13 mouse cellular contexts compared by ENCODE assay signal in the genomic region with DNA sequence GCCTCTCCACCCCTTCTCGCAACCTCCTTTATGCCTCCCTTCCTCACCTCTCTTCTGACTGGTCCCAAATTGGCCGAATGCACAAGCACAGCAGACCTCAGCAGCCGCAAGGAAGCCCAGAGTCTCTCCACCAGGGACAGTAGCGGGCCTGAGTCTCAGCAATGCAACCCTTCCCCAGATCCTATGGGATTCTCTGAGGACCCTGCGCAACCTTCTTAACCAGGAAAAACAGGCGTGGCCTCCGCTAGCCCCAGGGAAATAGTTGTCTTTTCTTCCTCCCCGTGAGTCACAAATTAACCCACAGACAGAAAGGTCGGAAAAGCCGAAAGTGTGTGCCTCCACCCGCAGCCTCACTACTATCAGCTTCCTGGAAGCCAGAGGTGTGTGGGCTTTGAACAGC. TPM values are rescaled to one million over a fixed set of nuclear protein-coding genes. Genes with fewer than 3 reads are reported as not detected.
DNase-seq lines count a peak whose midpoint lies in the region; ATAC-seq and TF ChIP-seq lines count a peak whose summit lies in the region.
"Had no signal": no experiment of that assay in that cellular context is flagged by ENCODE, and none has a peak within 500 bp of the region (broad histone marks: within the 10 kb centered on the region; RNA-seq: fewer than 3 reads in every experiment).

No protein-coding gene starts in this region.

- no peak for TF ChIP-seq POLR2A in bone marrow macrophage, adult 2 months (IDR thresholded peaks at IDR 0.05; ENCODE audit: borderline replicate concordance, low read depth, low read length)

- 0 out of 2 replicates have a peak overlapping the region, but pooled peaks have one; percentile 20 for H3K27ac ChIP-seq in heart, embryonic 13.5 days (replicated peaks)
- peak overlapping the region; percentile 88 for H3K27ac ChIP-seq in bone marrow macrophage, adult 2 months (ENCODE audit: insufficient read depth, low read depth, low read length)
- H3K27ac ChIP-seq in liver, embryonic 16.5 days (ENCODE audit: low read length): 0 out of 2 replicates have a peak overlapping the region, but pooled peaks have one; percentile 11
- H3K27ac ChIP-seq in forebrain, embryonic 16.5 days (ENCODE audit: low read length): no peak overlapping the region
- H3K27ac ChIP-seq: forebrain, embryonic 15.5 days; neural tube, embryonic 15.5 days had no signal

- no peak overlapping the region for H3K4me2 ChIP-seq in heart, embryonic 13.5 days
- H3K4me2 ChIP-seq in liver, embryonic 16.5 days (ENCODE audit: low read depth, low read length): no peak overlapping the region
- H3K4me2 ChIP-seq in forebrain, embryonic 16.5 days (ENCODE audit: low read length): no peak overlapping the region
- H3K4me2 ChIP-seq: forebrain, embryonic 15.5 days; neural tube, embryonic 15.5 days had no signal

- H3K36me3 ChIP-seq in heart, embryonic 13.5 days: no peaks in the 10 kb centered on the region
- no peaks in the 10 kb centered on the region; the same call in 1 of the 2 replicates for H3K36me3 ChIP-seq in liver, embryonic 16.5 days (ENCODE audit: control insufficient read depth, insufficient read depth)
- H3K36me3 ChIP-seq in forebrain, embryonic 16.5 days (ENCODE audit: control insufficient read depth, insufficient read depth): no peaks in the 10 kb centered on the region
- H3K36me3 ChIP-seq: forebrain, embryonic 15.5 days; neural tube, embryonic 15.5 days had no signal

- H3K4me3 ChIP-seq in heart, embryonic 13.5 days: no peak overlapping the region
- H3K4me3 ChIP-seq in bone marrow macrophage, adult 2 months (ENCODE audit: insufficient read depth, low read length): peak overlapping the region; percentile 36
- no peak overlapping the region for H3K4me3 ChIP-seq in liver, embryonic 16.5 days (ENCODE audit: low read depth, low read length)
- no peak overlapping the region for H3K4me3 ChIP-seq in forebrain, embryonic 16.5 days (replicated peaks; ENCODE audit: low read length)
- H3K4me3 ChIP-seq: forebrain, embryonic 15.5 days; neural tube, embryonic 15.5 days had no signal

- WGBS in heart, embryonic 13.5 days: 43% methylated on average over 11 of the region's 11 CpGs
- WGBS in liver, embryonic 16.5 days (ENCODE audit: insufficient replicate concordance): 38% methylated on average over 11 of the region's 11 CpGs
- WGBS in forebrain, embryonic 16.5 days: 68% methylated on average over 11 of the region's 11 CpGs

- no peaks in the 10 kb centered on the region for H3K9me3 ChIP-seq in heart, embryonic 13.5 days
- no peaks in the 10 kb centered on the region for H3K9me3 ChIP-seq in liver, embryonic 16.5 days (replicated peaks; ENCODE audit: control insufficient read depth, low read length)
- H3K9me3 ChIP-seq in forebrain, embryonic 16.5 days (ENCODE audit: control insufficient read depth, low read length): no peaks in the 10 kb centered on the region
- H3K9me3 ChIP-seq: forebrain, embryonic 15.5 days; neural tube, embryonic 15.5 days had no signal

- no peak for ATAC-seq in heart, embryonic 13.5 days (ENCODE audit: extremely low read depth, insufficient number of reproducible peaks, low FRiP score, low TSS enrichment)
- no peak for ATAC-seq in liver, embryonic 16.5 days (ENCODE audit: low read depth)
- no peak for ATAC-seq in forebrain, embryonic 16.5 days
- ATAC-seq: CD4-positive, CD25-positive, alpha-beta regulatory T cell, adult 4 months; forebrain, embryonic 15.5 days had no signal

- peaks cover 15% of the 10 kb centered on the region for H3K4me1 ChIP-seq in heart, embryonic 13.5 days
- H3K4me1 ChIP-seq in bone marrow macrophage, adult 2 months (ENCODE audit: control insufficient read depth, insufficient read depth, low read length): peaks cover 57% of the 10 kb centered on the region
- H3K4me1 ChIP-seq in liver, embryonic 16.5 days (ENCODE audit: control insufficient read depth, low read depth, low read length): peaks cover 42% of the 10 kb centered on the region
- no peaks in the 10 kb centered on the region for H3K4me1 ChIP-seq in forebrain, embryonic 16.5 days (replicated peaks; ENCODE audit: control insufficient read depth, insufficient read depth, low read length)
- H3K4me1 ChIP-seq: forebrain, embryonic 15.5 days; neural tube, embryonic 15.5 days had no signal

- H3K27me3 ChIP-seq in heart, embryonic 13.5 days (replicated peaks): no peaks in the 10 kb centered on the region
- H3K27me3 ChIP-seq in liver, embryonic 16.5 days (ENCODE audit: control insufficient read depth, insufficient read depth, low read depth, low read length): no peaks in the 10 kb centered on the region
- H3K27me3 ChIP-seq in forebrain, embryonic 16.5 days (replicated peaks; ENCODE audit: control insufficient read depth, insufficient read depth, low read length): no peaks in the 10 kb centered on the region
- H3K27me3 ChIP-seq: forebrain, embryonic 15.5 days; neural tube, embryonic 15.5 days had no signal

- DNase-seq in heart, postnatal 4 days: no peak
- peak; percentile 62 for DNase-seq in ES-CJ7 (ENCODE audit: low read depth, low spot score)
- DNase-seq in cerebellum, adult 18-20 months: no peak
- DNase-seq: adrenal gland, postnatal 36 days; cerebellum, adult 9-11 months had no signal

- TF ChIP-seq CTCF in bone marrow macrophage, adult 2 months (IDR thresholded peaks at IDR 0.05; ENCODE audit: low read depth, low read length): no peak; the same call in 1 of the 2 replicates

- peak overlapping the region; percentile 1; the same call in 1 of the 2 replicates for H3K9ac ChIP-seq in heart, embryonic 13.5 days
- H3K9ac ChIP-seq in liver, embryonic 16.5 days (ENCODE audit: low read depth, low read length): no peak overlapping the region
- no peak overlapping the region for H3K9ac ChIP-seq in forebrain, embryonic 16.5 days (replicated peaks; ENCODE audit: low read depth, low read length)
- H3K9ac ChIP-seq: forebrain, embryonic 15.5 days; neural tube, embryonic 15.5 days had no signal

RNA-seq across cellular contexts. Expression of a gene that starts 2.2 kb away (rescaled TPM):
- polyA plus RNA-seq in heart, embryonic 13.5 days (2015; fragmentation: Nextera tagmentation; extraction: Ambion mirVana): 0.76 and 0.78 TPM in 2 replicates
- under 1 TPM; 0.45 to 0.50 TPM for total RNA-seq in heart, postnatal 4 days (2021)
- polyA plus RNA-seq in bone marrow macrophage, adult 2 months (2012; ENCODE audit: insufficient read depth, insufficient read length, missing spikeins): 18.4 and 18.5 TPM in 2 replicates
- 0.98 and 1.0 TPM in 2 replicates for polyA plus RNA-seq in liver, embryonic 16.5 days (2015; fragmentation: Nextera tagmentation; extraction: Ambion mirVana)
- 0.16 TPM in 1 of 2 replicates, not detected in the other for polyA plus RNA-seq in forebrain, embryonic 16.5 days (2015; fragmentation: Nextera tagmentation; extraction: Ambion mirVana)
- polyA plus RNA-seq: embryonic facial prominence, embryonic 14.5 days; forebrain, embryonic 15.5 days had no signal

RNA-seq across cellular contexts. Expression of a gene that starts 17.6 kb away (rescaled TPM):
- 1.5 and 2.2 TPM in 2 replicates for polyA plus RNA-seq in heart, embryonic 13.5 days (2015; fragmentation: Nextera tagmentation; extraction: Ambion mirVana)
- 1 to 10 TPM; 1.8 to 1.9 TPM for total RNA-seq in heart, postnatal 4 days (2021)
- polyA plus RNA-seq in bone marrow macrophage, adult 2 months (2012; ENCODE audit: insufficient read depth, insufficient read length, missing spikeins): 463 and 511 TPM in 2 replicates
- 4.0 and 4.6 TPM in 2 replicates for polyA plus RNA-seq in liver, embryonic 16.5 days (2015; fragmentation: Nextera tagmentation; extraction: Ambion mirVana)
- polyA plus RNA-seq in forebrain, embryonic 16.5 days (2015; fragmentation: Nextera tagmentation; extraction: Ambion mirVana): 1.2 and 2.0 TPM in 2 replicates
- polyA plus RNA-seq: CD4-positive, CD25-positive, alpha-beta regulatory T cell, adult 4 months had no signal

RNA-seq across cellular contexts. Expression of a gene that starts 19.9 kb away (rescaled TPM):
- 10.5 and 11.0 TPM in 2 replicates for polyA plus RNA-seq in heart, embryonic 13.5 days (2015; fragmentation: Nextera tagmentation; extraction: Ambion mirVana)
- 10 to 100 TPM in 1 of 2 experiments, 1 to 10 TPM in 1; 9.5 to 11.0 TPM for total RNA-seq in heart, postnatal 4 days (2021)
- polyA plus RNA-seq in bone marrow macrophage, adult 2 months (2012; ENCODE audit: insufficient read depth, insufficient read length, missing spikeins): 21.3 and 23.1 TPM in 2 replicates
- polyA plus RNA-seq in liver, embryonic 16.5 days (2015; fragmentation: Nextera tagmentation; extraction: Ambion mirVana): 4.9 and 6.7 TPM in 2 replicates
- 13.9 and 15.5 TPM in 2 replicates for polyA plus RNA-seq in forebrain, embryonic 16.5 days (2015; fragmentation: Nextera tagmentation; extraction: Ambion mirVana)

RNA-seq across cellular contexts. Expression of a gene that starts 31.6 kb away (rescaled TPM):
- 10.7 TPM in 2 replicates for polyA plus RNA-seq in heart, embryonic 13.5 days (2015; fragmentation: Nextera tagmentation; extraction: Ambion mirVana)
- 10 to 100 TPM; 12.5 to 13.6 TPM for total RNA-seq in heart, postnatal 4 days (2021)
- polyA plus RNA-seq in bone marrow macrophage, adult 2 months (2012; ENCODE audit: insufficient read depth, insufficient read length, missing spikeins): 11.7 and 14.0 TPM in 2 replicates
- 3.5 and 4.4 TPM in 2 replicates for polyA plus RNA-seq in liver, embryonic 16.5 days (2015; fragmentation: Nextera tagmentation; extraction: Ambion mirVana)
- 23.3 and 27.2 TPM in 2 replicates for polyA plus RNA-seq in forebrain, embryonic 16.5 days (2015; fragmentation: Nextera tagmentation; extraction: Ambion mirVana)

RNA-seq across cellular contexts. Expression of a gene that starts 44.8 kb away (rescaled TPM):
- polyA plus RNA-seq in heart, embryonic 13.5 days (2015; fragmentation: Nextera tagmentation; extraction: Ambion mirVana): 14.3 and 16.5 TPM in 2 replicates
- 10 to 100 TPM; 39.4 to 43.1 TPM for total RNA-seq in heart, postnatal 4 days (2021)
- polyA plus RNA-seq in bone marrow macrophage, adult 2 months (2012; ENCODE audit: insufficient read depth, insufficient read length, missing spikeins): 143 and 146 TPM in 2 replicates
- 9.0 and 10.9 TPM in 2 replicates for polyA plus RNA-seq in liver, embryonic 16.5 days (2015; fragmentation: Nextera tagmentation; extraction: Ambion mirVana)
- 25.0 and 29.4 TPM in 2 replicates for polyA plus RNA-seq in forebrain, embryonic 16.5 days (2015; fragmentation: Nextera tagmentation; extraction: Ambion mirVana)

Comparison
In these comparisons a context has a peak if more than half of its experiments do, and no peak if none do; other contexts are left out.
1. RNA of a gene that starts 17.6 kb away (polyA plus RNA-seq): 463 to 511 TPM in bone marrow macrophage, adult 2 months; 4.0 to 4.6 TPM in liver, embryonic 16.5 days, 1.5 to 2.2 TPM in heart, embryonic 13.5 days and 1.2 to 2.0 TPM in forebrain, embryonic 16.5 days; every median in the first group is over 10 times any median in the second.